Mouse (Mus musculus): Measurements from ENCODE around the gene Mustn1. TPM values are rescaled to one million over a fixed set of nuclear protein-coding genes. Genes with fewer than 3 reads are reported as not detected.

Mustn1 gene
- polyA plus RNA-seq, 1 experiment, result 4.9 TPM

DNA sequence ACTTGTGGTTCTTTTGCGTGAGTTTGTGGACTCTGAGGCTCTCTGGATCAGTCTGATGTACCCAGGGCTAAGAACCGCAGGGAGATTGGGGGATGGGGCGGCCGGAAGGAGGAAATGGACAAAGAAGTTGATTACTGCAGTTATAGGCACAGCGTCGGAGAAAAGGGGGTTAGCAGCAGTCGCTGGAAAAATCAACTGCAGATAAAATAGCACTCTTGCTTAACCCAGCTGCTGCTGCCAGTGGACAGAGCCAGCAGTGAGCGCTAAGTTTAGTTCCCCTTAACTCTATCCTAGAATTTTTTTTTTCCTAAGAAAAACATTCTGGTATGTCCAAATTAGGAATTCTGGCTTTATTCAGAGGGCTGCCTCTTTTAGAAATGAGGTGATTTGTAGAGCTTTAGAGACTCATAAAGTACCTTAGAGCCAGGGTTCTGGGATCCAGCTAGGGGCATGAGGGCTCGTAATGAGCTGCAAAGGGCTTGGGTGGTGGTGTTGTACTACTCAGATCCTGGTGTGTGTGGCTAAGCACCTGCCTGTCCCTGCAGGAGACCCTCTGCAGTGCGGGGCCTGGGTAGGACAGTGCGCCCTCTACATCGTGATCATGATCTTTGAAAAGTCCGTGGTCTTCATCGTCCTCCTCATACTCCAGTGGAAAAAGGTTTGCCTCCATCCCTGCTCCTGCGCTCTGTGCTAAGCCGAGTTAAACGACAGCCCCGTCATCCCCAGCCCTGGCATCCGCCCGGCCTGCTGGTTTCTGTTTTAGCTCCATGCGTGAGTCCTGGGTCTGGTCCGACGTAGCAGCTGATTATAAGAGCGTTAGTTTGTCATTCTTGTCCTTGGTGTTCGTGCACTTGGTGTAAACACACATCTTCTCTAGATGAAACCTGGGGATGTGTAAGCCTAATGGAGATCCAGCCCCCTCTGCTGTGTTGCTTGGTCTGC is 8.5 kb upstream of the Mustn1 start:
- no peaks in the 10 kb centered on the region for H3K27me3 ChIP-seq (ENCODE audit: control insufficient read depth, insufficient read depth, low read length)
- peaks cover 11% of the 10 kb centered on the region for H3K36me3 ChIP-seq (ENCODE audit: control insufficient read depth, insufficient read depth, low read length)
- 84% methylated on average over 25 of the region's 25 CpGs for WGBS
- H3K27ac ChIP-seq (ENCODE audit: insufficient read depth, low read length), result no peak overlapping the region
- DNase-seq (ENCODE audit: low read depth in 1 of 2, low spot score in 2 of 2), result no peak
- no peak overlapping the region for H3K4me3 ChIP-seq (ENCODE audit: extremely low read depth, insufficient read depth, insufficient read length)
- no peaks in the 10 kb centered on the region for H3K4me1 ChIP-seq (ENCODE audit: control insufficient read depth, insufficient read depth, insufficient read length)
- no peak for TF ChIP-seq CTCF (IDR thresholded peaks at IDR 0.05; ENCODE audit: extremely low read depth, insufficient read depth, insufficient read length, insufficient replicate concordance)
- no peak for TF ChIP-seq POLR2A (IDR thresholded peaks at IDR 0.05; ENCODE audit: low read depth, low read length)

DNA sequence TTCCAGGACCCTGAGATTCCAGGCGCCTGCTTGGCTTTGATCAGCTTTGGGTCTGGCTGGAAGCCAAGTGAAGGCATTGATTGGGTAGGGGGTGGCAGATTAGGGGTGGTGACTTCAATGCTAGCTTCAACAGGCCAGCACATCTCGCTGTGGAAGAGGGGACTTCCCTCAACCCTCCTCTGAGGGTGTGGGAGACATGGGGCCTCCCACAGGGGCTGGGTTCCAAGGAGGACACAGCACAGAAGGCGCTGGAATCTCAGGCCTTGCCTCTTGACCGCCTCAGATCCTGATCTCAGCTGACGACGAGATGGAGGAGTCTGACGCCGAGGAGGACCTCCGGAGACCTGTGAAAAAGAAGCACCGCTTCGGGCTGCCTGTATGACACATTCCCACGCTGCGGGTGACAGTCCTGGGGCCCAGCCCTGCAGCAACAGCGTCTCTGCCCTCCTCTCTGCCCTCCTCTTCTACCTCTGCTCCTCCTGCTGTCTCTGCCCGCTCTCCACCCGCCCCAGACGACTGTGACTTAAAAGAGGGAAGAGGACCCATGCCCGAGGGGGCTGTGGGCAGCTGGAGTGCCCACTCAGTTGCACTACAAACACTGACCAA is 4.8 kb upstream of the Mustn1 start:
- no peak for DNase-seq (ENCODE audit: low read depth in 1 of 2, low spot score in 2 of 2)
- H3K4me3 ChIP-seq (ENCODE audit: extremely low read depth, insufficient read depth, insufficient read length), result no peak overlapping the region
- H3K36me3 ChIP-seq (ENCODE audit: control insufficient read depth, insufficient read depth, low read length), result peaks cover 12% of the 10 kb centered on the region
- H3K27ac ChIP-seq (ENCODE audit: insufficient read depth, low read length), result 0 out of 2 replicates have a peak overlapping the region, but pooled peaks have one; percentile 3
- 93% methylated on average over 18 of the region's 18 CpGs for WGBS
- H3K4me1 ChIP-seq (ENCODE audit: control insufficient read depth, insufficient read depth, insufficient read length), result no peaks in the 10 kb centered on the region
- H3K27me3 ChIP-seq (ENCODE audit: control insufficient read depth, insufficient read depth, low read length), result no peaks in the 10 kb centered on the region
- TF ChIP-seq CTCF (IDR thresholded peaks at IDR 0.05; ENCODE audit: extremely low read depth, insufficient read depth, insufficient read length, insufficient replicate concordance), result no peak
- TF ChIP-seq POLR2A (IDR thresholded peaks at IDR 0.05; ENCODE audit: low read depth, low read length), result no peak

DNA sequence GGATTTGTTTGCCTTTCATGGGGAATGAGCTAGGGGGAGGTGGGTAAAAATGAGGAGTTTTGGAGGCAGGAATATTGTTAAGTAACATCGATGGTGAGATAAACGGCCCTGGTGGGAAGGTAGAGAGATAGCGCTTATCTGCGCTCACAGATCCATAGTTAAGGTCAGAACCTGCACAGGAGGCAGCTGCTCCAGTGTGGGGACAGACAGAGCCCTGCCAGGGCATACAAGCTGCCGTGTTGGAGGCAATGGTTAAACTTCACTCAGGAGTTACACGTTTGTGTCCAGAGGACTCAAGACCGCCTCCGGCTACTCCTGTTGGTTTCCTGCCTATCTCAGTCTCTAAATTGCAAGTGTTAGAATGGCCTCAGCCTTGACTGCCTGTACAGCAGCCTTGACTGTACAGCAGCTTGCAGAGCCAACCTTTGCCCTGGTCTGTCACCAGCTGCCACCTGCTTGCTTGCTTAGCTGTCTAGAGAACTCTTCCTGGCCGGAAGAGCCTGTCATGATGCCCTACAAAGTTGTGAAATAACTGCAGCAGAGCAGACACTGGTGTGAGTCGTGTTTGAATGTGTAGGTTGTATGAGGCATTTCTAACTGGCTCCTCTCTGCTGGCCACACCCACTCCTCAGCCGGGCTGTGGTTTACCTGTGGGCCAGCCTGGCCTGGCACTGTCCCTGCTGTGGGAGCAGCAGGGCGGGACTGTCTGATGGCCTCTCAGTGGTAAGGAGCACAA is 3.7 kb upstream of the Mustn1 start:
- 0 out of 2 replicates have a peak overlapping the region, but pooled peaks have one; percentile 6 for H3K27ac ChIP-seq (ENCODE audit: insufficient read depth, low read length)
- WGBS, result 88% methylated on average over 12 of the region's 12 CpGs
- no peaks in the 10 kb centered on the region for H3K4me1 ChIP-seq (ENCODE audit: control insufficient read depth, insufficient read depth, insufficient read length)
- no peak overlapping the region for H3K4me3 ChIP-seq (ENCODE audit: extremely low read depth, insufficient read depth, insufficient read length)
- TF ChIP-seq POLR2A (IDR thresholded peaks at IDR 0.05; ENCODE audit: low read depth, low read length) (no peak), CTCF (IDR thresholded peaks at IDR 0.05; ENCODE audit: extremely low read depth, insufficient read depth, insufficient read length, insufficient replicate concordance) (no peak)
- no peak for DNase-seq (ENCODE audit: low read depth in 1 of 2, low spot score in 2 of 2)
- H3K36me3 ChIP-seq (ENCODE audit: control insufficient read depth, insufficient read depth, low read length), result peaks cover 12% of the 10 kb centered on the region
- H3K27me3 ChIP-seq (ENCODE audit: control insufficient read depth, insufficient read depth, low read length), result no peaks in the 10 kb centered on the region

DNA sequence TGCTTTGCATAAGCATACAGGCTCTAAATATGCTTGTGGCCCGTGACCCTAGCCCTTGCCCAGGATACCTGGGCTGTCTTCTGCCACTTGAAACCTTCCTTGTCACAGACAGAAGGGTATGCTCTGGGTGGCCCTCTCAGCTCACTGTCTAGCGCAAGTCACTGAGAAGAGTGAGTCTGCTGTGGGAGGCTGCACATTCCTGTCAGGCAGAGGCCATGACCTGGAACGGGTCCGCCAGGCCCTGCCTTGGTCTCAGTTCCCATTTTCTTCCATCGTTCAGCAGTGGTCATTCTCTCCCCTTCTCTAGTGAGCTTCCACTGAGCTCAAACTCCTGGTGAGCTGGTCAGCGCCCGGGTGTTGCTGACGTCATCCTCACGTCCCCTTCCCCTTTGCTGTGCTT is 3.0 kb upstream of the Mustn1 start:
- DNase-seq (ENCODE audit: low read depth in 1 of 2, low spot score in 2 of 2), result no peak
- Histone ChIP-seq H3K4me3 (ENCODE audit: extremely low read depth, insufficient read depth, insufficient read length) (no peak overlapping the region), H3K4me1 (ENCODE audit: control insufficient read depth, insufficient read depth, insufficient read length) (no peaks in the 10 kb centered on the region), H3K27ac (ENCODE audit: insufficient read depth, low read length) (peak overlapping the region; percentile 6; the same call in 1 of the 2 replicates), H3K27me3 (ENCODE audit: control insufficient read depth, insufficient read depth, low read length) (no peaks in the 10 kb centered on the region), H3K36me3 (ENCODE audit: control insufficient read depth, insufficient read depth, low read length) (peaks cover 12% of the 10 kb centered on the region)
- TF ChIP-seq CTCF (IDR thresholded peaks at IDR 0.05; ENCODE audit: extremely low read depth, insufficient read depth, insufficient read length, insufficient replicate concordance) (no peak), POLR2A (IDR thresholded peaks at IDR 0.05; ENCODE audit: low read depth, low read length) (no peak)
- WGBS, result 80% methylated on average over 9 of the region's 9 CpGs

DNA sequence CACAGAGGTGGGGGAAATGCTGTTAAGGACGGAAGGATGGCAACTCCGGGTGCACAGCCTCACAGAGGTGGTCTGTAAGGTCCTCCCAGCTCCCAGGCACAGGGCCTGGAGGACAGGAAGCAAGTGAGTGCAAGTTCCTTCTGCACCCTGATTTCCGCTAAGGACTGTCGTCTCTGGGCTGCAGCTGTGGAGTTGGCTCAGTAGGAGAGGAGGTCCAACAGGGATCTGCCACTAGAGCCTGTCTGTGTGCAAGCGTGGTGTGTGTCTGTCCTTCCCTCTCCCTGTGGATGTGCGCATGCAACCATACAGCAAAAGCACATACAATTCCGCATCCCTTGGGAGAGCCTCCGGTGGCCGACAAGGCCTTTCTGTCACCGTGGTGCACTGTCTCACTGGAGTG is 2.5 kb upstream of the Mustn1 start:
- no peak for TF ChIP-seq CTCF (IDR thresholded peaks at IDR 0.05; ENCODE audit: extremely low read depth, insufficient read depth, insufficient read length, insufficient replicate concordance)
- no peak for TF ChIP-seq POLR2A (IDR thresholded peaks at IDR 0.05; ENCODE audit: low read depth, low read length)
- Histone ChIP-seq H3K4me1 (ENCODE audit: control insufficient read depth, insufficient read depth, insufficient read length) (no peaks in the 10 kb centered on the region), H3K4me3 (ENCODE audit: extremely low read depth, insufficient read depth, insufficient read length) (no peak overlapping the region), H3K27me3 (ENCODE audit: control insufficient read depth, insufficient read depth, low read length) (no peaks in the 10 kb centered on the region), H3K36me3 (ENCODE audit: control insufficient read depth, insufficient read depth, low read length) (peaks cover 12% of the 10 kb centered on the region), H3K27ac (ENCODE audit: insufficient read depth, low read length) (no peak overlapping the region)
- no peak for DNase-seq (ENCODE audit: low read depth in 1 of 2, low spot score in 2 of 2)
- 92% methylated on average over 10 of the region's 10 CpGs for WGBS

DNA sequence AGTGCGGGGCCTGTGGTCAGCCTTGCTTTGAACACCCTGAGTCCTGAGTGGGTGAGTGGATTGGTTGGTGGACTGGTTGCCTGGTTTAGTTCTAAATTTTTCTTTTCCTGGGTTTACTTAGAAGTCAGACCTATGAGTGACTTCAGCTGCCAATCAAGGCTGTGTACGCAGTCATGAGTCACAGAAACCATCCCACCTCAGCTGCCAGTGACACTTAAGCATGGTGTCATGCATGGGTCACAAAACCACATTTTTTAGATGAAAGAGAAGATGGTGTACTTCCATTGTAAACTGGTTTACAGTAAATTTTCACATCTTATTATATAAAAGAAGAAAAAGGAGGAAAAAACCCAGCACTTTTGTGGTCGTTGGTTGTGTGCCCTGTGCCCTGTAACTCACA is 1.2 kb upstream of the Mustn1 start:
- Histone ChIP-seq H3K27ac (ENCODE audit: insufficient read depth, low read length) (no peak overlapping the region), H3K27me3 (ENCODE audit: control insufficient read depth, insufficient read depth, low read length) (no peaks in the 10 kb centered on the region), H3K36me3 (ENCODE audit: control insufficient read depth, insufficient read depth, low read length) (peaks cover 10% of the 10 kb centered on the region), H3K4me3 (ENCODE audit: extremely low read depth, insufficient read depth, insufficient read length) (no peak overlapping the region), H3K4me1 (ENCODE audit: control insufficient read depth, insufficient read depth, insufficient read length) (no peaks in the 10 kb centered on the region)
- 88% methylated on average over 3 of the region's 3 CpGs for WGBS
- TF ChIP-seq POLR2A (IDR thresholded peaks at IDR 0.05; ENCODE audit: low read depth, low read length) (no peak), CTCF (IDR thresholded peaks at IDR 0.05; ENCODE audit: extremely low read depth, insufficient read depth, insufficient read length, insufficient replicate concordance) (no peak)
- DNase-seq (ENCODE audit: low read depth in 1 of 2, low spot score in 2 of 2), result no peak
